Mouse (Mus musculus): Measurements from ENCODE around the gene Aff1.

DNA sequence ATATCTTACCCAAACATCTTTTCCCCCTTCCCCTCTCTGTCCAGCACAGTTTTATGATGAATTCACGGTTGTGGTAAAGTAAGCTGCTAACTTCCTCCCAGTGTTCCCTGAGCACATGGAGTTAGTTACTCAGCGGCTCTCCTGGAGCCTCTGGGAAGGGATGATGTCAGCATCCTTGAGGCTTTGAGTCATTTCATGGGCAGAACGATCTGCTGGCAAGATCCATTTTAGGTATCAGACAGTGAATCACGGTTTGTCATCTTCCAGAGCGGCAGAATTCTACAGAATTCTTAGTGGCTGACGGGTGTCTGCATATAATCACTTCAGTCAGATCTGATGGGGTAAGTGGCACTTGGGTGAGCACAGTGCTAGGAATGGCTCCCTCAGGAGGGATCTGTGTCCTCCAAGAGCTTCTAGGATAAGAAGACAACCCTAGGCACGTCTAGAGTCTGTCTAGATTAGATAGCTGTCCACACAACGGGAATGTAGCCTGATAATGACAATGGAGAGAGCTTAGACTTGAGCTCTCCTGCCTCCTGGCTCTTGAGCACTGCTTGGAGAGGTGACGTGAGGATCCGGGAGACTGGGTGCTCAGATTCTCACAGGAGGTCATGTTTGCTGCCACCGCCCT is 82.6 kb downstream of the Aff1 start:
- TF ChIP-seq GATA1 (IDR thresholded peaks at IDR 0.05; ENCODE audit: borderline replicate concordance, low read length) (no peak), FLI1 (IDR thresholded peaks at IDR 0.05; ENCODE audit: low read length) (no peak)

Data from megakaryocyte, embryonic 14.5 days (primary cell).